Mouse (Mus musculus) gastrocnemius, adult 18-20 months (tissue): Measurements from ENCODE around the gene Cldn13. TPM values are rescaled to one million over a fixed set of nuclear protein-coding genes. Genes with fewer than 3 reads are reported as not detected.
A peak's percentile ranks its signal among the peaks of the same experiment; 100 is the strongest.
"Not testable (repeated sequence)": the region's sequence is repeated elsewhere in the genome, so short reads cannot be mapped to it uniquely, and the experiment has no call there.

ENCODE experiments used
- DNase-seq: peaks from one replicate; pipeline ENCODE4 v3.0.0; 2021; ENCODE audit warnings: low spot score
- total RNA-seq, 2 experiments: library from RNA; stranded (reverse); gene quantifications; 2 replicates each; pipeline ENCODE4 v1.2.3; 2021

Cldn13 gene
- total RNA-seq, 2 experiments from 2014 or later, result not detected

GRCm38 (mm10) chr5:134934666-134935065 lies 19.3 kb upstream of the Cldn13 start:
- DNase-seq, result no peak

DNA sequence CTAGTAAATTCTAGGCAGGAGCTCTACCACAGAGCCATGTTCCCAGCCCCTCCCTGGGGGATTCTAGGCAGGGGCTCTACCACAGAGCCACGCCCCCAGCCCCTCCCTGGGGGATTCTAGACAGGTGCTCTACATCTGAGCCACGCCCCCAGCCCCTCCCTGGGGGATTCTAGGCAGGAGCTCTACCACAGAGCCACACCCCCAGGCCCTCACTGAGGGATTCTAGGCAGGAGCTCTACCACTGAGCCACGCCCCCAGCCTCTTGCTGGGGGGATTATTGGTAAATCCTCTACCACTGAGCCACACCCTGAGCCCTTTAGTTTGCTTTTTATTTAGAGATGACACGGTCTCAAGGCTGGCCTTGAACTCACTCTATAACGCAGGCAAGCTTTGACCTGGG lies 18.4 kb upstream of the Cldn13 start:
- DNase-seq, result not testable (repeated sequence)

DNA sequence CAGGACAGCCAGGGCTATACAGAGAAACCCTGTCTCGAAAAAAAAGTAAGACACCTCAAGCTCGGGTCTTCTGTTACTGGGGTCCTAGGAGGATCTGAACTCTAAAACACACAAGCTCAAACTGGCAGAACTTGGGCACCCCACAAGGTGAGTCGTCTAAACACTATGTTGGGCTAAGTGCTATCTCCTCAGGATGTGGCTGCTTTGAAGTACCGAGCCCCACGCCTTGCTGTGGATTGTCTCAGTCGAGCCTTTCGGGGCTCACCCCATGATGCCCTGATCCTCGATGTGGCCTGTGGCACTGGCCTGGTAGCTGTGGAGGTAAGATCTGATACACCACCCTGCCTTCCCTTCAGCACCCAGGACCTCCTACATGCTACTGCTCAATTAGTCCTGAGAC lies 18.0 kb upstream of the Cldn13 start:
- no peak for DNase-seq

- DNase-seq, result peak; percentile 61
These were observed 17.6 kb upstream of the Cldn13 start for GRCm38 (mm10) chr5:134932903-134933276.

GRCm38 (mm10) chr5:134932179-134932902 lies 17.0 kb upstream of the Cldn13 start, which contains the start of gene Mettl27:
TSS of gene Mettl27 (plus strand) at chr5:134932368.
- peak; percentile 91 for DNase-seq

GRCm38 (mm10) chr5:134929988-134930387 lies 14.7 kb upstream of the Cldn13 start:
- DNase-seq, result no peak

DNA sequence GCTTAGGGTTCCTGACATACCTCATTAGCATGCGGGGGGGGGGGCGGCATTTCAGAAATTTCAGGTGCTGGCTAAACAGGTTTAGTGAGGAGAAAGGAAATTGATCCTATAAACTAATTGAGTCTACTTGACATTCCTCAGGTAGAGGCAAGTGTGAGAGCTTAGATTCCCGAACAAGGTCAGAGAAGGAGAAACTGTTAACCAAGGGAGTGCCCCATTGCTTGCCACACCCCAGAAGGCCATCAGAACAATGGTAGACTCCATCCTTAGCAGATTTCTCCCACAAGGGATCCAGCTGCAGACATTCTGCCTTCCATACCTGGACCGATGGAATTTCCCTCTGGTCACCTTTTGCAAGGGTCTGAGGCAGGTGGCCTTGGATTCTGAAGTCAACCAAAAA lies 11.4 kb upstream of the Cldn13 start:
- DNase-seq, result no peak

DNA sequence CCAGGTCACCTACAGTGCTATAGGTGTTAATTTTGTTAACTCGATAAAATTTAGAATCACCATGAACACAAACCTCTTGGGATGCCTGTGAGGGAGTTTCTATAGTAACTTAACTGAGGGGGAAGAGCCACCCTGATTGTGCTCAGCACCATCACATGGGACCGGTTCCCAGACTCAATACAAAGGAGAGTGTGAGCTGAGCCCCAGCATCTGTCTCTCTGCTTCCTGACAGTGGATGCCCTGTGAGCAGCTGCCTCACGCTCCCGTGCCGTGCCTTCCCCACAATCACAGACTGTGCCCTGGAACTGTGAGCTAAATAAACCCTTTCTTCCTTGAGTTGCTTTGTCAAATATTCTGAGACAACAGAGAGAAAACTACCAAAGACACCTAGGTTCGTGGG lies 7.8 kb upstream of the Cldn13 start:
- DNase-seq, result no peak

DNA sequence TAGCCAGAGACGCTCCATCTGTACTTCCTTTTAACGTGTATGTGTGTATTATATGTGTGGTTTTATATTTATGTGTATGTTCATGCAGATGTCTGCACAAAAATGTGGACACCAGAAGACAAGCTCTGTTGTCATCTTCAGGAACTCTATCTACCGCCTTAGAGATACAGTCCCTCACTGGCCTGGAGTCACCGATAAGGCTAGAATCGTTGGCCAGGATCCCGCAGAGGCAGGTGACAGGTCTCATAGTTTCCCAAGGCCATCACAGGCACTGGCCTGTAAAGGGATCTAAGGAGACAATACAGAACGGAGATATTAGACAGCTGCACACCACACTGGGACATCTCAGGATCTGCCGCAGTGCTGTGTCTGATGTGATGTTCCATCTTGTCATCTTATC lies 5.8 kb upstream of the Cldn13 start:
- no peak for DNase-seq

DNA sequence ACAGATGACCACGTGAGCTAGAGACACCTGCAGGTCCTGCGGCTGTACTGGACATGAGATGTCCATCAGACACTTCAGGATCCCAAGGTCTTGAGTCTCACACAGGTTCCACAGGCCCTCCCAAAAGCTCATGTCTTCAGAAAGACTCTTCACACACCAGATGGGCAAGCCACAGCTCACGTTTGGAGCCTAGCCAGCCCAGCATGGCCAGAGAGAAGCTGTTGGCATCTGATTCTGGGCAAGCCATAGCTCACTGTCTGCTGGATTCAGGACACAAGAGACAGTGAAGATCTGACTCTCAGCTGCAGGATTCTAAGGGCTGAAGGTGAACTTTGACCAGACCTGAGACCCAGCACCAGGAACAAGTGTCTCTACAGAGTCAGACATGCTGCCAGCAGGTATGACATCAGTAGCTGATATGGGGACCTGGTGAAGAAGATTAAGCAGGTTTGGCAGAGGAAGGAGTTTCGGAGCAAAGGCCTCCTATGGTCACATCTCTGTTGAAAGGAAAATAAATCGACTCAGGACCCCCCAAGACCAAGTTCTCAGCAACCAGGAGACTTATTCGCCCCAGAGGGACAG lies 4.9 kb upstream of the Cldn13 start:
- no peak for DNase-seq

GRCm38 (mm10) chr5:134919097-134919496 lies 3.8 kb upstream of the Cldn13 start:
- DNase-seq, result no peak

GRCm38 (mm10) chr5:134918071-134918832 lies 2.9 kb upstream of the Cldn13 start:
- DNase-seq, result peak; percentile 52

GRCm38 (mm10) chr5:134914510-134914909 lies 816 bp downstream of the Cldn13 start:
- DNase-seq, result no peak

DNA sequence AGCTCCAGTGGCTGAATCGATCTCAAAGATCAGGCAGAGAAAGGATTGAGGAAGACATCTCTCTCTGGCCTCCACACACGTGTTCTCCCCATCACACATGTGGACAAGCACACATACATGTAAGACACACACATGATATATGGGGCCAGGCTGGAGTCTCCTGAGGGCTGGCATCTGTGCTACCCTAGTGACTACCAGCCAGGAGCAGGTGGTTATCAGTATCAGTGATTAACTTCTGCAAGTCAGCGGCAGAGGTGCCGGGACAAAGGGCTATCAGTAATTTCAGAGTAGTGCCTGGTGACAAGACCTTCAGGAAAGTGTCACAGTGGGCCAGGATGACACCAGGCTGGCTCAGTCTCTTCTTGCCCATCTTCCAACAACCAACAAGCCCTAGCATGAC lies 1.6 kb downstream of the Cldn13 start:
- DNase-seq, result no peak

DNA sequence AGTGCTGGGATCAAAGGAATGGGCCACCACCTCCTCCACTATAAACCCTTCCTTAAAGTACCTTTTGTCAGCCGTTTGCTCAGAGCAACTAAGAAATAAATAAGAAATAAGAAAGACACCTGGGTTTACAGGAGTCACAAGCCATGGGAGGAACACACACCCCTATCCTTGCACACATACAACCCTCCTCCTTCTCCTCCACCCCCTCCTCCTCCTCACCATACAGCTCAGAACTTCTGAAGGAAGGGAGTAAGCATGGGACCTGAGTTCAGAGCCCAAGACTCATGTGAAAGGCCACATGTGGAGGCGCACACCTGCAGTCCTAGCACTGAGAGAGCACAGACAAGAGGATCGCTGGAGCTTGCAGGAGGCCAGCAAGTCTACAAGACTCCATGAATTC lies 2.0 kb downstream of the Cldn13 start:
- no peak for DNase-seq

DNA sequence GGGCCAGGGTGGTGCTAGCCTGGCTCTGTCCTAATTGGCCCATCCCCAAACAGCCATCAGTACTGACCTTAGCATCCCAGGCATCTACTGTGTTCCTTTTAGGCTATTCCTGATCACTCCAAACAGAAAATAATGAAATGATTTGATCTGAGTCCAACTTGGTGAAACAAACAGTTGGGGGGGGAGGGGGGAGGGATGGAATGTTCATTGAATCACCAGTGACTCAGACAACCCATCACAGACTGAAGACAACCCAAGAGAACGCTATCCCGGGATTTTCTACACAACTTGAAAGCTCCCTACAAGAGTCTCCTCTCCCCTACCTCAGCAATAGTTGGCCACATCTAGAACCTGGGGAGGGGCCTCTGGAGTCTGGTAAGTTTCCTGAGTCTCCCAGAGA lies 3.4 kb downstream of the Cldn13 start:
- DNase-seq, result no peak

- DNase-seq, result peak; percentile 91
These were observed 8.2 kb downstream of the Cldn13 start for GRCm38 (mm10) chr5:134907135-134907534.

DNA sequence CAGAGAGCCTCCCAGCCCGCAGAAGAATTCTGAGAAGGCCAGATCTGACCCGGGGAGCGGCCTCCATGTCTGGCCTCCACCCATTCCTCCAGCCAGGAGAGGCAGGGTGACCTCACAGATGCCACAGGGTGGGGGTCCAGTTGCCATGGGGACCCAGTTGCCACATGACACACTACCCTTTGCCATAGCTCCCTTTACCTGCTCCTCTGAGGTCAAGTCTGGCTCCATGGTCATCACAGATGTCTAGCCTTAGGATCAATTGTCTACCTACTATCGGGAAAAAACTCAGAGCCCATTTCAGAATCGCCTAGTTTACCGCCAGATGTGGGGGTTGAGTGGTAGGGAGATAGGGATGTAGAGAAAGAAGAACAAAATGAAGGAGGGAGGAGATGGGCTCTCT lies 8.7 kb downstream of the Cldn13 start, which contains the start of gene Tmem270:
TSS of gene Tmem270 (minus strand) at position 101 of the 400 bp plus-strand sequence.
- no peak for DNase-seq

GRCm38 (mm10) chr5:134901644-134902027 lies 13.7 kb downstream of the Cldn13 start:
- DNase-seq, result no peak

DNA sequence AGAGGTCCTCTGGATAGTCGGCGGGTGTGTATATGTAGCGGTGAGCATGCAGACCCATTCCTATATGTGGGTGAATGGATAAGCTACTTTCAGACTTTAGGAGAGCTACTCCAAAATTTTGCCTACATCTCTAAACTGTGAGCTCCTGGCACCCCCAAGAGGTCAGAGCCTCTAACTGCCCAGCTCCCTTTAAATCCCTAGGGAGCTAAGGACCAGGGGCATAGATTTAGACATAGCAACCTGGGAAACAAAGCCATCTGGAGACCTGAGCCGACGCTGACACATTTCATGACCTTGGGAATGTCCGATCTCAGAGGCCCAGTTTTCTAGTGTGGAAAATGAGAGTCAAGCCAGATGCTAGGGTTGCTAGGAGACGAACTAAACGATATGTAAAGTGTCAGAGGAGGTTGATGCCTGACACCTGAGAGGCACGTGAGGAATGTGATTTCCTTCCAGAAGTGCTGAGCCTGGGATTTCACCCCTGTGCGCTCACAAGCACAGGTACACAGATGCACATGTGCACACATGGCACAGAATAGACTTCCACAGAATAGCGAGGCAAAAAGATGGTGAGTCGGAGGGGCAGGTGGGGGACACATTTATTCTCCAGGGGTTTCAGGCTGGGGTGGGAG lies 14.2 kb downstream of the Cldn13 start:
- DNase-seq, result peak; percentile 30

- DNase-seq, result no peak
These were observed 17.7 kb downstream of the Cldn13 start for GRCm38 (mm10) chr5:134897596-134897995.

DNA sequence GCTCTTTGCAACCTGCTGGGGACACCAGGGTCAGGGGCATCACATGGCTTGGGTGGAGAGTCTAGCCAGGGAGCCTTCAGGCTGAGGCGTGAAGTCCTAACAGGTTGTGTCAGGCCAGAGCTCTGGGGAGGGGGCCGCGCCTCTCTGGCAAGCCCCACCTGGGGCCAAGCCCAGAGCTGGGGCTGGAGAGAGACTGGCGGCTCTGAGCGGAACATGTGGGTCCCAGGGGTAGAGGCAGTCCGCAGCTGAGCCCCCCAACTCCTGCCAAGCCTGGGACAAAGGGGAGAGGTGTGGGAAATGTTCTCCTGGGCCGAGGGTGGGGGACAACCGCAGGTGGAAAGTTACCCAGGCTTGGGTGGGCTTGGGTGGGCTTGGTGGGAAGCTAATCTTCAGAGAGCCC lies 18.4 kb downstream of the Cldn13 start:
- DNase-seq, result no peak
